Mouse (Mus musculus): Measurements from ENCODE around the gene Cpne9. TPM values are rescaled to one million over a fixed set of nuclear protein-coding genes. Genes with fewer than 3 reads are reported as not detected.

Cpne9 gene
- polyA plus RNA-seq, 1 experiment from 2014 or later: 0.20 TPM

GRCm38 (mm10) chr6:113254899-113255298 is 27.2 kb upstream of the Cpne9 start:
- no peaks in the 10 kb centered on the region for H3K9me3 ChIP-seq (ENCODE audit: control insufficient read depth, low read depth, low read length)
- H3K36me3 ChIP-seq (ENCODE audit: control insufficient read depth, insufficient read depth, low read length): peaks cover 55% of the 10 kb centered on the region
- H3K4me1 ChIP-seq (ENCODE audit: control insufficient read depth, insufficient read depth, low read length): no peaks in the 10 kb centered on the region
- no peak overlapping the region for H3K4me3 ChIP-seq (ENCODE audit: low read depth, low read length)
- no peak overlapping the region for H3K27ac ChIP-seq (ENCODE audit: low read length)
- no peak overlapping the region for H3K9ac ChIP-seq (replicated peaks; ENCODE audit: low read depth, low read length)
- no peak for ATAC-seq (ENCODE audit: insufficient number of reproducible peaks, insufficient read depth, low FRiP score, low read depth)
- H3K27me3 ChIP-seq (ENCODE audit: control insufficient read depth, insufficient read depth, low read length): no peaks in the 10 kb centered on the region
- no peak overlapping the region for H3K4me2 ChIP-seq (replicated peaks; ENCODE audit: low read depth, low read length)

- no peak overlapping the region for H3K27ac ChIP-seq (ENCODE audit: low read length)
- no peaks in the 10 kb centered on the region for H3K4me1 ChIP-seq (ENCODE audit: control insufficient read depth, insufficient read depth, low read length)
- H3K36me3 ChIP-seq (ENCODE audit: control insufficient read depth, insufficient read depth, low read length): peaks cover 64% of the 10 kb centered on the region
- H3K4me2 ChIP-seq (replicated peaks; ENCODE audit: low read depth, low read length): no peak overlapping the region
- no peaks in the 10 kb centered on the region for H3K27me3 ChIP-seq (ENCODE audit: control insufficient read depth, insufficient read depth, low read length)
- no peak overlapping the region for H3K9ac ChIP-seq (replicated peaks; ENCODE audit: low read depth, low read length)
- H3K9me3 ChIP-seq (ENCODE audit: control insufficient read depth, low read depth, low read length): no peaks in the 10 kb centered on the region
- H3K4me3 ChIP-seq (ENCODE audit: low read depth, low read length): no peak overlapping the region
- no peak for ATAC-seq (ENCODE audit: insufficient number of reproducible peaks, insufficient read depth, low FRiP score, low read depth)
- 89% methylated on average over 8 of the region's 8 CpGs for WGBS
These were observed 20.8 kb upstream of the Cpne9 start for GRCm38 (mm10) chr6:113261174-113261858.

DNA sequence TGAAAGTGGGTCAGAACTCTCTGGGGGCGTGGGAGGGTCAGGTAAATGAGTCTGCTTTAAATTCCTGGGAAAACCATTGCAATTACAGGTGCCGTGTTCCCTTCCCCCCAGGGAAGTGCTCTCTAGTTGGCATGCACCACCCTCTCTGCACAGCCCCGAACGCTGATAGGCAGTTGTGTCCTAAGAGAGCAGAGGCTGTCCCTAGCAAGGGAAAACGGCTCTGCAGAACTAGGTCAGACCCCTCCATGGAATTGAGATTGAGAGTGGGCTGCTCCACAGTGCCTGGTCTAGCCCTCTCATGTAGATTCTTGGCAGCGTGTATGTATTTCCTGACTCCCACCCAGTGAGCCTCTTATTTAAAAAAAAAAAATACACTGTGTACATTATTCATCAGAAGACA is 18.6 kb upstream of the Cpne9 start:
- Histone ChIP-seq H3K9me3 (ENCODE audit: control insufficient read depth, low read depth, low read length) (no peaks in the 10 kb centered on the region), H3K36me3 (ENCODE audit: control insufficient read depth, insufficient read depth, low read length) (peaks cover 72% of the 10 kb centered on the region), H3K4me3 (ENCODE audit: low read depth, low read length) (no peak overlapping the region), H3K9ac (replicated peaks; ENCODE audit: low read depth, low read length) (no peak overlapping the region), H3K27me3 (ENCODE audit: control insufficient read depth, insufficient read depth, low read length) (no peaks in the 10 kb centered on the region), H3K27ac (ENCODE audit: low read length) (no peak overlapping the region), H3K4me1 (ENCODE audit: control insufficient read depth, insufficient read depth, low read length) (no peaks in the 10 kb centered on the region), H3K4me2 (replicated peaks; ENCODE audit: low read depth, low read length) (no peak overlapping the region)
- no peak for ATAC-seq (ENCODE audit: insufficient number of reproducible peaks, insufficient read depth, low FRiP score, low read depth)
- 90% methylated on average over 6 of the region's 6 CpGs for WGBS

DNA sequence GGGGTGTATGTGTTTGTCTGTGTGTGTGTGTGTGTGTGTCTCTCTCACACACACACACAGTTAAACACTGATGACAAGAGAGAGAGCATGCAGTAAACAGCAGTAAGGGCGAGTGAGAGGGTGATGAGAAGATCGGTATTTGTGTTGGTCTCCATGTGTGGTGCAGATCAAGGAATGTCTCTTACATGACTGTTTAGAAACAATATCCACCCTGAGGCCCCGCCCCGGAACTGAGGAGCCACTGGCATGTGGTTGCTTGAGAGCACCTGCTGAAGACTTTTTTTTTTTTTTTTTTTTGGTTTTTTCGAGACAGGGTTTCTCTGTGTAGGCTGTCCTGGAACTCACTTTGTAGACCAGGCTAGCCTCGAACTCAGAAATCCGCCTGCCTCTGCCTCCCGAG is 17.7 kb upstream of the Cpne9 start:
- peaks cover 75% of the 10 kb centered on the region for H3K36me3 ChIP-seq (ENCODE audit: control insufficient read depth, insufficient read depth, low read length)
- no peaks in the 10 kb centered on the region for H3K4me1 ChIP-seq (ENCODE audit: control insufficient read depth, insufficient read depth, low read length)
- H3K27ac ChIP-seq (ENCODE audit: low read length): no peak overlapping the region
- no peak overlapping the region for H3K9ac ChIP-seq (replicated peaks; ENCODE audit: low read depth, low read length)
- no peak for ATAC-seq (ENCODE audit: insufficient number of reproducible peaks, insufficient read depth, low FRiP score, low read depth)
- H3K27me3 ChIP-seq (ENCODE audit: control insufficient read depth, insufficient read depth, low read length): no peaks in the 10 kb centered on the region
- no peak overlapping the region for H3K4me2 ChIP-seq (replicated peaks; ENCODE audit: low read depth, low read length)
- no peak overlapping the region for H3K4me3 ChIP-seq (ENCODE audit: low read depth, low read length)
- no peaks in the 10 kb centered on the region for H3K9me3 ChIP-seq (ENCODE audit: control insufficient read depth, low read depth, low read length)
- 86% methylated on average over 8 of the region's 8 CpGs for WGBS

DNA sequence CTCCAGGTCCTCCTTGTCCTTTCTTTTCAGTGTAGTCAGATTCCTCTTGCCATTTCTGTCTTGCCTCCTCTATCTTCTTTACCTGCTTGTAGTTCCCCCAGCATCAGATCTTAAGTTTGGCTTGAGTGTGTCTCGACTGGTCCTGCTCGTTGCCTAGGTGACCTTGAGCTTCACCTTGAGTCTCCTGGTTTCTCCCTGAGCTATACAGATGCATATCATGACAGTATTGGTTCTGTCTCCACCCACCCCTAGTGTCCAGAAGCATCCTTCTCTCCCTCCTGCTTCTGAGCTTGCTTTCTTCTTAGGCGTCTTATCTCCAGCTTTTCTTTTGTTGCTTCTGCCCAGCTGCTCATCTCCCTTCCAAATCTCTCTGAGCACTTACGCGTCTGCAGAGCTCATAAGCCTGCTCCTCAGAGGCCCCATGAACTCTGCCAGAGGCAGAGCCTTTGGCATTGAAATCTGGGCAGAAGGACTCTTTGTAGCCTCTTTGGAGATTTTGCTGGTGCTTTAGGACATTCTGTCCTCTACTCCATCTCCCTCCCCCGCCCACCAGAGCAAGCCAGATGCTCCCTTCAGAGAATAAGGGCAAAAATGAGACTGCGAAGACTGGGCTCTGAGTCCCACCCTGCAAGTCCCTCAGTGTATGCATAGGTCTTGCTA is 15.0 kb upstream of the Cpne9 start:
- ATAC-seq (ENCODE audit: insufficient number of reproducible peaks, insufficient read depth, low FRiP score, low read depth): no peak
- WGBS: 87% methylated on average over 7 of the region's 7 CpGs
- H3K27me3 ChIP-seq (ENCODE audit: control insufficient read depth, insufficient read depth, low read length): no peaks in the 10 kb centered on the region

DNA sequence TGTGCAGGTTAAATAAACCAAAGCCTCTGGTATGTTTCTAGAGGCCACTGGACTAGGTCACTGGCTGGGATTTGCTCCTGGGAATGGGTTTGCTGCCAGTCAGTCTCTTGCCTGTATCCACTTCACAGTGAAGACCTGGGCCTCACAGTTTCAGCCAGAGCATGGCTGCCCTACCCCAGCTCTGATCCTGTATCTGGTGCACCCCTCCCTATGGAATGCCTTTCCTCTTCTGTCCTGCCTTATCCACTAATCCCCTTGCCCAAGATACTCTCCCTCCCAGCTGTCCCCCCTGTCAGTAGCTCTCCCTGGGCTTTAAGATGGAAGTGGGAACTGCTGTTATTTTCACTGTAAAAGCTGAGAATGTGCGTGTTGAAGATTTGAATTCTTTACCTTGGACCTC is 14.1 kb upstream of the Cpne9 start:
- H3K36me3 ChIP-seq (ENCODE audit: control insufficient read depth, insufficient read depth, low read length): peaks cover 77% of the 10 kb centered on the region
- no peaks in the 10 kb centered on the region for H3K9me3 ChIP-seq (ENCODE audit: control insufficient read depth, low read depth, low read length)

More for the DNA sequence above, 15.0 kb upstream of the Cpne9 start:
- Histone ChIP-seq H3K27ac (ENCODE audit: low read length) (no peak overlapping the region), H3K9me3 (ENCODE audit: control insufficient read depth, low read depth, low read length) (no peaks in the 10 kb centered on the region), H3K4me2 (replicated peaks; ENCODE audit: low read depth, low read length) (no peak overlapping the region), H3K4me3 (ENCODE audit: low read depth, low read length) (no peak overlapping the region), H3K36me3 (ENCODE audit: control insufficient read depth, insufficient read depth, low read length) (peaks cover 76% of the 10 kb centered on the region), H3K9ac (replicated peaks; ENCODE audit: low read depth, low read length) (no peak overlapping the region), H3K4me1 (ENCODE audit: control insufficient read depth, insufficient read depth, low read length) (no peaks in the 10 kb centered on the region)

DNA sequence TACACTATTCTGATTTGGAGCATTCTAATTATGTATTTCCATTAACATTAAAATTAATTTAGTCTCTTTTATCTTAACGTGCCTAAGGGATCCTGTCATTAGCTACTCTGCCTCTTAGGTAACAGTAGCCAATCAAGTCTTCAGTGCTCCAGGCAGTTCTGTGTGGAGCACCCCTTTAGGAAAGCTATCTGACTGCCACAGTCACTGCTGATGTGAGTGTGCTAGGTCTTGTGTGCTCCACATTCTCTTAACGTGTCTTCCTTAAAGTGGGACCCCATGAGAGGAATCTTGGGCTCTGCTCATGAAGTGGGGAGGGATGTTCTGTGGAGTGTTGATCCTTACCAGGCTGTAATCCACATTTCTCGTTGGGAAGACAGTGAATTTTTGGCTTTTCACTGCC is 9.7 kb upstream of the Cpne9 start:
- WGBS: 81% methylated on average over 3 of the region's 3 CpGs

More for the DNA sequence above, 14.1 kb upstream of the Cpne9 start:
- no peak for ATAC-seq (ENCODE audit: insufficient number of reproducible peaks, insufficient read depth, low FRiP score, low read depth)
- H3K27ac ChIP-seq (ENCODE audit: low read length): no peak overlapping the region
- H3K9ac ChIP-seq (replicated peaks; ENCODE audit: low read depth, low read length): no peak overlapping the region
- H3K4me1 ChIP-seq (ENCODE audit: control insufficient read depth, insufficient read depth, low read length): no peaks in the 10 kb centered on the region
- no peak overlapping the region for H3K4me2 ChIP-seq (replicated peaks; ENCODE audit: low read depth, low read length)
- H3K27me3 ChIP-seq (ENCODE audit: control insufficient read depth, insufficient read depth, low read length): no peaks in the 10 kb centered on the region
- WGBS: 90% methylated on average over 1 of the region's 1 CpGs
- H3K4me3 ChIP-seq (ENCODE audit: low read depth, low read length): no peak overlapping the region

DNA sequence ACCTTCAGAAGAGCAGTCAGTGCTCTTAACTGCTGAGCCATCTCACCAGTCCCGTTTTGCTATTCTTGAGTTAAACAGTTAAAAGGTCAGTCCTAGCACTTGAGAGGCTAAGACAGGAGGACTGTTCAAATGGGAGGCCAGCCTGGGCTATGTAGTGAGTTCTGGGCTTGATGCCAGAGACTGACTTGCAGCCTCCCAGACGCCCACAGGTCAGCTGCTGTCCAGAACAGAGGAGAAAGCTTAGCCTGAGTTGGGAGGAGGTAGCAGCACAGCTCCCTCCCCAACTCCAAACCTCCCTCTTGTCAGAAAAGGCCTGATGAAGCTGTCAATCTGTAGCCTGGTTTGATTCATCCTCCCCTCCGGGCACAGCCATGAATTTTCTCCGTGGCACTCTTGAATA is 5.3 kb upstream of the Cpne9 start:
- WGBS: 65% methylated on average over 4 of the region's 4 CpGs
- no peak for ATAC-seq (ENCODE audit: insufficient number of reproducible peaks, insufficient read depth, low FRiP score, low read depth)

More for the DNA sequence above, 9.7 kb upstream of the Cpne9 start:
- Histone ChIP-seq H3K9me3 (ENCODE audit: control insufficient read depth, low read depth, low read length) (no peaks in the 10 kb centered on the region), H3K4me1 (ENCODE audit: control insufficient read depth, insufficient read depth, low read length) (no peaks in the 10 kb centered on the region), H3K36me3 (ENCODE audit: control insufficient read depth, insufficient read depth, low read length) (peaks cover 46% of the 10 kb centered on the region), H3K9ac (replicated peaks; ENCODE audit: low read depth, low read length) (no peak overlapping the region), H3K4me3 (ENCODE audit: low read depth, low read length) (no peak overlapping the region), H3K27me3 (ENCODE audit: control insufficient read depth, insufficient read depth, low read length) (no peaks in the 10 kb centered on the region), H3K4me2 (replicated peaks; ENCODE audit: low read depth, low read length) (no peak overlapping the region), H3K27ac (ENCODE audit: low read length) (no peak overlapping the region)
- no peak for ATAC-seq (ENCODE audit: insufficient number of reproducible peaks, insufficient read depth, low FRiP score, low read depth)

More for the DNA sequence above, 5.3 kb upstream of the Cpne9 start:
- no peaks in the 10 kb centered on the region for H3K9me3 ChIP-seq (ENCODE audit: control insufficient read depth, low read depth, low read length)
- no peak overlapping the region for H3K9ac ChIP-seq (replicated peaks; ENCODE audit: low read depth, low read length)
- H3K4me2 ChIP-seq (replicated peaks; ENCODE audit: low read depth, low read length): no peak overlapping the region
- H3K4me1 ChIP-seq (ENCODE audit: control insufficient read depth, insufficient read depth, low read length): no peaks in the 10 kb centered on the region
- no peaks in the 10 kb centered on the region for H3K27me3 ChIP-seq (ENCODE audit: control insufficient read depth, insufficient read depth, low read length)
- peaks cover 15% of the 10 kb centered on the region for H3K36me3 ChIP-seq (ENCODE audit: control insufficient read depth, insufficient read depth, low read length)
- H3K27ac ChIP-seq (ENCODE audit: low read length): no peak overlapping the region
- H3K4me3 ChIP-seq (ENCODE audit: low read depth, low read length): no peak overlapping the region
